Mouse (Mus musculus) granulocyte monocyte progenitor cell, adult 5-6 weeks (primary cell): Measurements from ENCODE around the gene Slc30a2. TPM values are rescaled to one million over a fixed set of nuclear protein-coding genes. Genes with fewer than 3 reads are reported as not detected.
"Not testable (repeated sequence)": the region's sequence is repeated elsewhere in the genome, so short reads cannot be mapped to it uniquely, and the experiment has no call there.

Experiments used
- ATAC-seq: replicated peaks from 2 replicates; pipeline ENCODE4 v1.8.0; 2016; ENCODE audit warnings: mild to moderate bottlenecking, moderate TSS enrichment, inconsistent platforms; ENCODE audit not compliant: poor library complexity, severe bottlenecking
- total RNA-seq, 2 experiments: library from RNA; stranded (forward) in 1 of 2; stranded (reverse) in 1 of 2; fragments of 200-712, 200-1000 nt in 1 of 2; fragments of >200 nt in 1 of 2; fragmentation: Nextera tagmentation in 1 of 2; gene quantifications; 2 replicates each; pipeline ENCODE4 v1.2.3; 2014 to 2017

Slc30a2 gene
- total RNA-seq, 2 experiments from 2014 or later, result not detected

GRCm38 (mm10) chr4:134355841-134356452 lies 13.0 kb downstream of the Slc30a2 start:
- ATAC-seq, result no peak

GRCm38 (mm10) chr4:134356591-134357460 lies 13.8 kb downstream of the Slc30a2 start:
- ATAC-seq, result peak; percentile 66

- 0 out of 2 replicates have a peak, but pooled peaks have one; percentile 4 for ATAC-seq
Measured at GRCm38 (mm10) chr4:134357461-134357771, 14.4 kb downstream of the Slc30a2 start.

GRCm38 (mm10) chr4:134359649-134360048 lies 16.7 kb downstream of the Slc30a2 start:
- no peak for ATAC-seq

GRCm38 (mm10) chr4:134361215-134361614 lies 18.2 kb downstream of the Slc30a2 start:
- ATAC-seq, result no peak

GRCm38 (mm10) chr4:134362124-134362523 lies 19.1 kb downstream of the Slc30a2 start:
- 0 out of 2 replicates have a peak, but pooled peaks have one; percentile 1 for ATAC-seq

GRCm38 (mm10) chr4:134362586-134362985 lies 19.6 kb downstream of the Slc30a2 start:
- ATAC-seq, result peak; percentile 97

- ATAC-seq, result no peak
Measured at GRCm38 (mm10) chr4:134365280-134365679, 22.3 kb downstream of the Slc30a2 start.

- ATAC-seq, result no peak
Measured at GRCm38 (mm10) chr4:134370649-134371221, 27.8 kb downstream of the Slc30a2 start.

GRCm38 (mm10) chr4:134371316-134371855 lies 28.4 kb downstream of the Slc30a2 start:
- ATAC-seq, result 0 out of 2 replicates have a peak, but pooled peaks have one; percentile 18

GRCm38 (mm10) chr4:134372294-134372747 lies 29.3 kb downstream of the Slc30a2 start:
- peak; percentile 85 for ATAC-seq

- no peak for ATAC-seq
Measured at GRCm38 (mm10) chr4:134373295-134373694, 30.3 kb downstream of the Slc30a2 start.

- ATAC-seq, result no peak
Measured at GRCm38 (mm10) chr4:134374306-134374705, 31.3 kb downstream of the Slc30a2 start.

GRCm38 (mm10) chr4:134378089-134378615 lies 35.2 kb downstream of the Slc30a2 start:
- no peak for ATAC-seq

GRCm38 (mm10) chr4:134379510-134379909 lies 36.5 kb downstream of the Slc30a2 start:
- no peak for ATAC-seq

- not testable (repeated sequence) for ATAC-seq
Measured at GRCm38 (mm10) chr4:134383750-134384149, 40.8 kb downstream of the Slc30a2 start, which contains the start of gene Extl1. Extl1 (minus strand) TSS chr4:134383850.

GRCm38 (mm10) chr4:134387268-134387667 lies 44.3 kb downstream of the Slc30a2 start:
- 0 out of 2 replicates have a peak, but pooled peaks have one; percentile 22 for ATAC-seq

GRCm38 (mm10) chr4:134388397-134388796 lies 45.4 kb downstream of the Slc30a2 start:
- ATAC-seq, result peak; percentile 62

GRCm38 (mm10) chr4:134391636-134392035 lies 48.7 kb downstream of the Slc30a2 start:
- no peak for ATAC-seq

GRCm38 (mm10) chr4:134392595-134392994 lies 49.6 kb downstream of the Slc30a2 start:
- no peak for ATAC-seq
